Mouse (Mus musculus): ENCODE results near the gene Pls1.
A peak's percentile ranks its signal among the peaks of the same experiment; 100 is the strongest.

Pls1 gene

GRCm38 (mm10) chr9:95803783-95804182 is 41.3 kb downstream of the Pls1 start:
- DNase-seq (ENCODE audit: low read depth, low spot score): no peak

- DNase-seq (ENCODE audit: low read depth, low spot score): no peak
Measured at GRCm38 (mm10) chr9:95801610-95802451, 43.3 kb downstream of the Pls1 start.

- no peak for DNase-seq (ENCODE audit: low read depth, low spot score)
Measured at GRCm38 (mm10) chr9:95796323-95796722, 48.8 kb downstream of the Pls1 start.

- DNase-seq (ENCODE audit: low read depth, low spot score): no peak
Measured at GRCm38 (mm10) chr9:95795844-95796243, 49.3 kb downstream of the Pls1 start.

- no peak for DNase-seq (ENCODE audit: low read depth, low spot score)
Measured at GRCm38 (mm10) chr9:95795077-95795784, 49.9 kb downstream of the Pls1 start.

GRCm38 (mm10) chr9:95793986-95794744 is 50.9 kb downstream of the Pls1 start:
- DNase-seq (ENCODE audit: low read depth, low spot score): no peak

GRCm38 (mm10) chr9:95784888-95785511 is 60.1 kb downstream of the Pls1 start:
- DNase-seq (ENCODE audit: low read depth, low spot score): no peak

- no peak for DNase-seq (ENCODE audit: low read depth, low spot score)
Measured at GRCm38 (mm10) chr9:95783646-95784293, 61.3 kb downstream of the Pls1 start.

- DNase-seq (ENCODE audit: low read depth, low spot score): no peak
Measured at GRCm38 (mm10) chr9:95771671-95772070, 73.4 kb downstream of the Pls1 start.

- no peak for DNase-seq (ENCODE audit: low read depth, low spot score)
Measured at GRCm38 (mm10) chr9:95763218-95763617, 81.9 kb downstream of the Pls1 start.

- no peak for DNase-seq (ENCODE audit: low read depth, low spot score)
Measured at GRCm38 (mm10) chr9:95762228-95762627, 82.9 kb downstream of the Pls1 start.

- DNase-seq (ENCODE audit: low read depth, low spot score): no peak
Measured at GRCm38 (mm10) chr9:95761381-95761780, 83.7 kb downstream of the Pls1 start.

GRCm38 (mm10) chr9:95750746-95751145 is 94.4 kb downstream of the Pls1 start:
- DNase-seq (ENCODE audit: low read depth, low spot score): no peak

GRCm38 (mm10) chr9:95750037-95750511 is 95.0 kb downstream of the Pls1 start, which contains the start of gene Trpc1:
TSS of gene Trpc1 (minus strand) at chr9:95750375.
- DNase-seq (ENCODE audit: low read depth, low spot score): peak; percentile 74

- peak; percentile 6 for DNase-seq (ENCODE audit: low read depth, low spot score)
Measured at GRCm38 (mm10) chr9:95749461-95749928, 95.6 kb downstream of the Pls1 start.

GRCm38 (mm10) chr9:95747298-95747697 is 97.8 kb downstream of the Pls1 start:
- no peak for DNase-seq (ENCODE audit: low read depth, low spot score)

- DNase-seq (ENCODE audit: low read depth, low spot score): no peak
Measured at GRCm38 (mm10) chr9:95744845-95745613, 100.1 kb downstream of the Pls1 start.

GRCm38 (mm10) chr9:95736238-95736637 is 108.9 kb downstream of the Pls1 start:
- no peak for DNase-seq (ENCODE audit: low read depth, low spot score)

GRCm38 (mm10) chr9:95712574-95712973 is 132.5 kb downstream of the Pls1 start:
- no peak for DNase-seq (ENCODE audit: low read depth, low spot score)

GRCm38 (mm10) chr9:95708943-95709342 is 136.2 kb downstream of the Pls1 start:
- DNase-seq (ENCODE audit: low read depth, low spot score): no peak

Measured in retina, postnatal 7 days (tissue).